Mouse (Mus musculus) bone marrow macrophage, adult 2 months (primary cell): Measurements from ENCODE around the gene R3hdm2. TPM values are rescaled to one million over a fixed set of nuclear protein-coding genes. Genes with fewer than 3 reads are reported as not detected.
A peak's percentile ranks its signal among the peaks of the same experiment; 100 is the strongest.

Source experiments
- H3K27ac ChIP-seq: 2 replicates; pipeline ENCODE4 v1.5.1; 2012; ENCODE audit warnings: low read depth, low read length; ENCODE audit not compliant: insufficient read depth
- H3K4me1 ChIP-seq: 2 replicates; pipeline ENCODE4 v1.6.1; 2012; ENCODE audit warnings: low read length; ENCODE audit not compliant: control insufficient read depth, insufficient read depth
- H3K4me3 ChIP-seq: 2 replicates; pipeline ENCODE4 v1.5.1; 2012; ENCODE audit warnings: mild to moderate bottlenecking, low read length, moderate library complexity; ENCODE audit not compliant: insufficient read depth
- CTCF ChIP-seq: IDR thresholded peaks from 2 replicates; pipeline ENCODE4 v1.5.1; 2012; ENCODE audit warnings: low read depth, mild to moderate bottlenecking, low read length, moderate library complexity
- POLR2A ChIP-seq: IDR thresholded peaks from 2 replicates; pipeline ENCODE4 v1.6.1; 2012; ENCODE audit warnings: mild to moderate bottlenecking, low read depth, low read length, borderline replicate concordance
- polyA plus RNA-seq: library from polyadenylated mRNA; stranded (reverse); fragments of >200 nt; gene quantifications from 2 replicates; pipeline ENCODE4 v1.2.4, GENCODE M21; 2012; ENCODE audit not compliant: missing spikeins, insufficient read depth, insufficient read length

Gene R3hdm2
- polyA plus RNA-seq, 1 experiment, result 134 TPM

DNA sequence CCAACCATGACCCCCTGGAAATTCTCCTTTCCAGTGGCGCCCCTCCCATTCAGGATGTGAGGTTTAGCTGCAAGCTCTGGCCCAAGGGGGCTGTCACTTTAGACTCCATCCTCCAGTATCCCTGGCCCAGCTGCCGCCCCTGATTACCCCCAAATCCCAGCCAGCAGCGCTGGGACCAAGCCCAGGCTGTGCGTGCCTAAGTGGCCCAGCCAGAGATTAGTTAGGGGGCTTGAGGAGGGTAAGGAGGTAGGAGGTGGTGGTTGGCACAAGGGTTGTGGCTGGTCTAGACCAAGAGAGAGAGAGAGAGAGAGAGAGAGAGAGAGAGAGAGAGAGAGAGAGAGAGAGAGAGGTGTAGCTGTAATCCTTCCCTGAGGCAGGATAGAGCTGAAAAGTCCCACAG, 151.4 kb downstream of the R3hdm2 start:
- H3K4me3 ChIP-seq, result no peak overlapping the region
- peaks cover under 1% of the 10 kb centered on the region; the same call in 1 of the 2 replicates for H3K4me1 ChIP-seq
- no peak overlapping the region for H3K27ac ChIP-seq
- TF ChIP-seq CTCF, result no peak
- no peak for TF ChIP-seq POLR2A

DNA sequence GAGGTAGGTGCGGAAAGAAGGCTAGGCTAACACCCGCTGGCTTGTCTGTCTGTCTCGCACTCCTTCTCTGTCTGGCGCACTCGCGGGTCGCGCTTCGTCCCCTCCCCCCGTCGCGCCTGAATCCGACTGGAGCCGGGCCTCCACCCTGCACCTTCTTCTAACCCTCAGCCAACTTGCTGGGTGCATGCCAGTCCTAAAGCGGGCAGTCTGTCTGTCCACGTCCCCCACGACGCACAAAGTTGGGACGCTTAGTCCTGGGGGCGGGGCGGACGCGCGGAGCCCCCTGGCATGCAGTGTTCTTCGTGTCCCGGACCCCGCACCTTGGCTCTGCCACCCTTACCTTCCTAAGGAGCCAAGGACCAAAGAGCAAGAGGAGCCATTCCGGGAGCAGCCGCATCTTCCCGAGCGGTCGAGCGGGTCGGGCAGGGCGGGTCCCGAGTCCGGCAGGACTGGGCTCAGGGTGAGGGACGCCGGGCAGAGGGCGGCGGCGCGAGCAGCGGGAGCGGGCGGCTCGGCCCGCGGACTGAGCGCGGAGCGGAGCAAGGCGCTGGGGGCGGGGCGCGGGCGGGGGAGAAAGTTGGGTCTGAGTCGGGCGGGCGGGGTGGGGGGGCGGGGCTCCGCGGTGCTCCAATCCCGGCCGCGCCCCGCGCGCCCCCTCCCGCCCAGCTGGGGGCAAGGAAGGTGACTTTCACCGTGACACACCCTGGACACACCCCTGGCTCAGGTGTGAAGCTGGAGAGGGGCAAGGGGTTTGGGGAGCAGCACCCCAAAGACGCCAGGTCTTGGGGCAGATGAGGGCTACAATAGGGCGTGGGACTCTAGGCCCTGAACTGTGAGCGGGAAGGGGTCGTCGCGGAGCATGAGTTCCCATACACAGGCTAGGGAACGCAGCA, 154.2 kb downstream of the R3hdm2 start, which contains the start of gene Nxph4:
Gene Nxph4 (minus strand): TSS at position 524 of the 893 bp plus-strand sequence.
- peak within 1 kb of the TSS; percentile 30 for H3K4me3 ChIP-seq

GRCm38 (mm10) chr10:127534929-127535384, 154.8 kb downstream of the R3hdm2 start:
- no peaks in the 10 kb centered on the region for H3K4me1 ChIP-seq
- TF ChIP-seq POLR2A, result no peak
- TF ChIP-seq CTCF, result no peak
- H3K27ac ChIP-seq, result no peak overlapping the region
- no peak overlapping the region for H3K4me3 ChIP-seq

More for the DNA sequence above, 154.2 kb downstream of the R3hdm2 start, which contains the start of gene Nxph4:
- TF ChIP-seq POLR2A (no peak), CTCF (no peak)
- H3K27ac ChIP-seq, result no peak within 1 kb of the TSS
- H3K4me1 ChIP-seq, result no peaks in the 10 kb centered on the region

DNA sequence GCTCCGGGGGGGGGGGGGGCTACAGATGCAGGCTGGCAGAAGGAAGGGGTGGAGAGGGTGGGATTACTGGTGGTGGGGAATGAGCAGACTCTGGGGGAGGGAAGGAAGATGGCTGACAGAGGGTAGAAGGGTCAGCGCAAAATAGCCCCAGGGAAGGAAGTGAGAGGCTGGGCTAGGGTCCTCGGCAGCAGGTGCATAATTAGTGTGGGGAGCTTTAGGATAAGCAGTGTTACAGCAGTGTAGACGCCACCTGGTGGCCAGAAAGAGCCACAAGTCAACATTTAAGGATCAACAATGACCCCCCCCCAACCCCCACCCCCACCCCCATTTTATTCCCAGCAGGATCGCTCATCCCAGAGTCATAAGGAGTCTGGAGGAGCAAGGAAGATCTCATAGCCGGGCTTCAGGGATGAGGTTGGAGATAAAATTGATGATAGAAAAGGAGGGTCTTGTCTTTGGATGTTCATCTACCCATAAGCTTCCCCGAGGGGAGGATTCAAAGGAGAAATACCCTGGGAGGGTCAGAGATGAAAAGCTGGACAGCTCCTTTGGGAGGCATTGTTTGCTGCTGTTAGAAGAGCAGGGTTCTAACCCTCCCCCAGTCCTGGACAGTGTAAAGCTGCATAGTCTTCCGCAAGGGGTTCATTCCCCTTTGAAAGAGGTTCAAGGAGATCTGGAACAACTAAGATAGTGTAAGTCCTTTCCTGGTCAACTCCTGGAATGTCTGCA, 156.6 kb downstream of the R3hdm2 start:
- Histone ChIP-seq H3K4me1 (no peaks in the 10 kb centered on the region), H3K27ac (no peak overlapping the region), H3K4me3 (no peak overlapping the region)
- TF ChIP-seq POLR2A (no peak), CTCF (peak; percentile 70)

GRCm38 (mm10) chr10:127537854-127538583, 157.9 kb downstream of the R3hdm2 start:
- H3K4me3 ChIP-seq, result no peak overlapping the region
- no peak overlapping the region for H3K27ac ChIP-seq
- peak; percentile 73 for TF ChIP-seq CTCF
- no peak for TF ChIP-seq POLR2A
- H3K4me1 ChIP-seq, result no peaks in the 10 kb centered on the region

DNA sequence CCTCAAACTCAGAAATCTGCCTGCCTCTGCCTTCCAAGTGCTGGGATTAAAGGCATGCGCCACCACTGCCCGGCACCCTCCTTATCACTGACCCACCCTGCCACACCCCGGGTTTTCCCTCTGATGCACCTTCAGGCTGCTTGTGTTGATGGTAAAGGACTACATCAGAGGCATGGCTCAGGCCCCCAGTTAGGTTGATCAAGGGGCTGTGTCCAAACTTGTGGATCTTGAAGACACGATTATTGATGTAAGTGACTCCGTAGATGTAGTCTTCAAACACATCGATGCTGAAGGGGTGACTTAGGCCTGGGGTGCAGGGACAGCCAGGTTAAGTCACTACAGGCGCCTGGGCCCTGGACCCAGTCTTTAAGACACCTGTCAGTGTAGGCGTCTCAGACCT, 161.4 kb downstream of the R3hdm2 start:
- TF ChIP-seq CTCF (no peak), POLR2A (no peak)
- H3K27ac ChIP-seq, result no peak overlapping the region
- no peaks in the 10 kb centered on the region for H3K4me1 ChIP-seq
- H3K4me3 ChIP-seq, result no peak overlapping the region

DNA sequence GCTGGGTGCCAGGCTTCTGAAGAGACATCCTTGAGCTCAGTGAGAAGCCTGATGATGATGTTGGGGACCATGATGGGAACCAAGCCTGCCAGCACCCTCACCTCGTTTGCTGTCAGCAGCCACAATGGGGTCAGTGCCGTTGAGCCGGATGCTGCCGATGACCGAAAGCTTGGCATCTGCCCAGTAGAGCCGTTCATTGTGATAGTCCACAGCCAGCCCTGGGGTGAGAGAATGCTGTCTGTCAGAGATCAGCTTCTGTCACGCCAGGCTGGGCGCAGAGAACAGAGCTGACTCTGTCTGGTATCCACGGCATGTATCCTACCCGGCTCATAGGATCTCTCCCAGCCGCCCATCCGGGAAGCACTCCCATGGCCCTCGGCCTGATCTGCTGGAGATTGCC, 162.0 kb downstream of the R3hdm2 start:
- Histone ChIP-seq H3K27ac (no peak overlapping the region), H3K4me1 (no peaks in the 10 kb centered on the region), H3K4me3 (no peak overlapping the region)
- TF ChIP-seq POLR2A (no peak), CTCF (no peak)

GRCm38 (mm10) chr10:127542720-127543119, 162.6 kb downstream of the R3hdm2 start:
- no peak overlapping the region for H3K4me3 ChIP-seq
- TF ChIP-seq CTCF, result no peak
- TF ChIP-seq POLR2A, result no peak
- H3K4me1 ChIP-seq, result no peaks in the 10 kb centered on the region
- H3K27ac ChIP-seq, result no peak overlapping the region

DNA sequence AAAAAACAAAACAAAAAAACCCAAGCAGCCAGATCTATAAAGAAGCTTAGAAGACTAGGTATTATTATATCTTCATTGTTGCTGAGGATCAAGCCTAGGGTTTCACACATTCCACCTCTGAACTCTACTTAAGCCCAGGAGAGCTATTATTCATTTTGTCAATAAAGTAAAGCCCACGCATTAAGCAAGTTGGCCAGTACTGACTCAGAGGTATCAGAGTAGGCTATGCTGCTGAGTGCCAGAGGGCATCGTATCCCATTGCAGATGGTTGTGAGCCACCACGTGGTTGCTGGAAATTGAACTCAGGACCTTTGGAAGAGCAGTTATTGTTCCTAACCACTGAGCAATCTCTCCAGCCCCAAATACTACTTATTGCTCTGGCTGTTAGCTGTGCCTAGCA, 163.8 kb downstream of the R3hdm2 start:
- H3K4me3 ChIP-seq, result no peak overlapping the region
- no peaks in the 10 kb centered on the region for H3K4me1 ChIP-seq
- no peak for TF ChIP-seq POLR2A
- TF ChIP-seq CTCF, result no peak
- no peak overlapping the region for H3K27ac ChIP-seq
